Mouse (Mus musculus) cerebellum, adult 8-10 months (tissue): ENCODE measurements at regions not wholly inside any gene's neighbourhood (a gene's known extent, or its start where the extent isn't known, plus 50 kb on each side); places are given as distances from the start of the nearest gene placed in this dataset.

Experiments
- DNase-seq: peaks from one replicate; pipeline ENCODE4 v3.0.0; 2022

DNA sequence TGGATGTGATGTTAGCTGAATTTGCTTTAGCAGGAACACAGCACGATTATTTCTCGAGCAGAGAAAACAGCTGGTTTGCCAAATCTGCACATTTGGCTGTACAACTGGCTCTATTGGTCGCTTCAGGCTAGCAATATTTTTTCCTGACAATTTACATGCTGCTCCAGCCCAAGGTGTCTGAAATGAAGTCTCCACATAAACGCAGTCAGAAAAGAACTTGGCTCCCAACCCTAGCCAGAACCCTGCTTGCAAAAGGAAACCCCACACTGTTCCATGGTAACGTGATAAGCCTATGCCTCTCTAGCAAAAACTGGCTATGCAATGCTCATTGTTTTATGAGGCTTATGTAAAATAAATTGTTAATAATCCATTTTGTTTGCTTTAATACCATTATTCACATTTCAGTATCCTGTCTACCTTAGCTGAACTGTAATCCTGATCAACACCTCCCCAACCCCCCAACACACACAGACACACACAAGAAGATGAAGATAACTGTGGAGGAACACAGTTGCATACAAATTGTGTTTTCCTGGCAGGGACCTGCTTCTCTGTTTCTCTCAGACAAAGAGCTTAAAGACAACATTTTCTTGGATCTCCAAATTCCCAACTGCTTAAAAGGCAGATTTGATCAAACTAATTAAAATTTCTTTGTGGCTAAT is 79.3 kb upstream of the Chl1 start:
- no peak for DNase-seq

GRCm38 (mm10) chr6:103431595-103431957 is 78.8 kb upstream of the Chl1 start:
- DNase-seq = no peak
